Mouse (Mus musculus) spleen, postnatal 36 days (tissue): Measurements from ENCODE around the gene Sla2.
"Not testable (repeated sequence)": the region's sequence is repeated elsewhere in the genome, so short reads cannot be mapped to it uniquely, and the experiment has no call there.

Experiments
- DNase-seq, 2 experiments: peaks; one replicate each; pipeline ENCODE4 v3.0.0; 2022; ENCODE audit warnings: low spot score in 2 of 2, mixed read lengths in 1 of 2

The Sla2 gene

GRCm38 (mm10) chr2:156840301-156841027, 46.5 kb downstream of the Sla2 start:
- DNase-seq: peak; percentile 9 to 16

- DNase-seq: peak; percentile 77 to 78
These were observed 47.4 kb downstream of the Sla2 start, which contains the start of gene Tgif2 for GRCm38 (mm10) chr2:156839319-156840191. Gene Tgif2, plus strand, starts transcription at chr2:156840007.

GRCm38 (mm10) chr2:156838839-156839238, 48.2 kb downstream of the Sla2 start:
- no peak for DNase-seq

- DNase-seq: no peak
These were observed 52.7 kb downstream of the Sla2 start for GRCm38 (mm10) chr2:156834336-156834735.

- DNase-seq: not testable (repeated sequence)
These were observed 61.9 kb downstream of the Sla2 start for GRCm38 (mm10) chr2:156825128-156825527.
